Mouse (Mus musculus) mature B cell (primary cell): ENCODE measurements around the gene Ccl6.

Source experiments
- in situ Hi-C: fragments of 300-500 bp; cut with MboI; formaldehyde crosslinking; loops from 2 replicates; pipeline ENCODE4 v1.14.3; 2019

The Ccl6 gene

GRCm38 (mm10) chr11:83597796-83598195 is 4.9 kb upstream of the Ccl6 start:
- in situ Hi-C loops, result no loop called here

GRCm38 (mm10) chr11:83595669-83596455 is 3.0 kb upstream of the Ccl6 start:
- in situ Hi-C loops, result no loop called here

GRCm38 (mm10) chr11:83593453-83593852 is 566 bp upstream of the Ccl6 start:
- in situ Hi-C loops, result no loop called here

- in situ Hi-C loops, result no loop called here
Measured at GRCm38 (mm10) chr11:83584232-83584631, 8.7 kb downstream of the Ccl6 start.

- in situ Hi-C loops, result no loop called here
Measured at GRCm38 (mm10) chr11:83583450-83583754, 9.5 kb downstream of the Ccl6 start.

- in situ Hi-C loops, result no loop called here
Measured at GRCm38 (mm10) chr11:83582626-83583449, 10.0 kb downstream of the Ccl6 start.

GRCm38 (mm10) chr11:83581626-83582610 is 11.0 kb downstream of the Ccl6 start:
- in situ Hi-C loops, result no loop called here

- in situ Hi-C loops, result no loop called here
Measured at GRCm38 (mm10) chr11:83580699-83581232, 12.1 kb downstream of the Ccl6 start.

GRCm38 (mm10) chr11:83578999-83579398 is 13.9 kb downstream of the Ccl6 start:
- in situ Hi-C loops, result no loop called here

- in situ Hi-C loops, result no loop called here
Measured at GRCm38 (mm10) chr11:83578186-83578760, 14.6 kb downstream of the Ccl6 start, which contains the start of gene Ccl9. Gene Ccl9, minus strand, starts transcription at chr11:83578636.

- in situ Hi-C loops, result no loop called here
Measured at GRCm38 (mm10) chr11:83576927-83577555, 15.8 kb downstream of the Ccl6 start.

- in situ Hi-C loops, result loop anchor here (25.0 kb wide), 1 partner anchor 364 kb away; the partner anchor contains the start of gene Ddx52
Measured at GRCm38 (mm10) chr11:83572834-83573233, 20.1 kb downstream of the Ccl6 start.

- in situ Hi-C loops, result loop anchor here (25.0 kb wide), 1 partner anchor 365 kb away; the partner anchor contains the start of gene Ddx52
Measured at GRCm38 (mm10) chr11:83572223-83572622, 20.7 kb downstream of the Ccl6 start.

- in situ Hi-C loops, result loop anchor here (25.0 kb wide), 1 partner anchor 367 kb away; the partner anchor contains the start of gene Ddx52
Measured at GRCm38 (mm10) chr11:83570189-83570588, 22.7 kb downstream of the Ccl6 start.

- in situ Hi-C loops, result loop anchor here (25.0 kb wide), 1 partner anchor 368 kb away; the partner anchor contains the start of gene Ddx52
Measured at GRCm38 (mm10) chr11:83569249-83569648, 23.6 kb downstream of the Ccl6 start.

GRCm38 (mm10) chr11:83568786-83569185 is 24.1 kb downstream of the Ccl6 start:
- in situ Hi-C loops, result loop anchor here (25.0 kb wide), 1 partner anchor 369 kb away; the partner anchor contains the start of gene Ddx52

GRCm38 (mm10) chr11:83568061-83568460 is 24.8 kb downstream of the Ccl6 start:
- in situ Hi-C loops, result loop anchor here (25.0 kb wide), 1 partner anchor 369 kb away; the partner anchor contains the start of gene Ddx52

GRCm38 (mm10) chr11:83567311-83567710 is 25.6 kb downstream of the Ccl6 start:
- in situ Hi-C loops, result loop anchor here (25.0 kb wide), 1 partner anchor 370 kb away; the partner anchor contains the start of gene Ddx52

- in situ Hi-C loops, result loop anchor here (25.0 kb wide), 1 partner anchor 371 kb away; the partner anchor contains the start of gene Ddx52
Measured at GRCm38 (mm10) chr11:83566617-83567016, 26.3 kb downstream of the Ccl6 start.

GRCm38 (mm10) chr11:83563754-83564153 is 29.1 kb downstream of the Ccl6 start:
- in situ Hi-C loops, result loop anchor here (5.0 to 25.0 kb wide), 3 partner anchors 69 to 374 kb away; partner anchors contain the start of gene Ddx52
